Mouse (Mus musculus) limb, embryonic 10.5 days (tissue): ENCODE measurements around the gene Socs1. TPM values are rescaled to one million over a fixed set of nuclear protein-coding genes. Genes with fewer than 3 reads are reported as not detected.

Experiments used
- DNase-seq: peaks from one replicate; pipeline ENCODE4 v3.0.0-alpha.2; 2017; ENCODE audit warnings: low spot score
- H3K27ac ChIP-seq: fragments of 300-500 bp; sonication (generic); 2 replicates; pipeline ENCODE4 v1.5.1; 2016; ENCODE audit warnings: mild to moderate bottlenecking
- H3K27me3 ChIP-seq: fragments of 300-500 bp; sonication (generic); 2 replicates; pipeline ENCODE4 v1.6.1; 2016; ENCODE audit warnings: low read depth, mild to moderate bottlenecking; ENCODE audit not compliant: poor library complexity, severe bottlenecking
- H3K36me3 ChIP-seq: fragments of 300-500 bp; sonication (generic); 2 replicates; pipeline ENCODE4 v1.6.1; 2016; ENCODE audit warnings: mild to moderate bottlenecking, moderate library complexity
- H3K4me1 ChIP-seq: fragments of 300-500 bp; sonication (generic); 2 replicates; pipeline ENCODE4 v1.6.1; 2016
- H3K4me3 ChIP-seq: fragments of 300-500 bp; sonication (generic); 2 replicates; pipeline ENCODE4 v1.5.1; 2016; ENCODE audit warnings: mild to moderate bottlenecking, moderate library complexity
- H3K9me3 ChIP-seq: fragments of 300-500 bp; sonication (generic); replicated peaks from 2 replicates; pipeline ENCODE4 v1.6.1; 2016; ENCODE audit warnings: mild to moderate bottlenecking
- WGBS: fragments of 180-500 bp; shearing (Covaris S2); methylation state at CpG from one replicate; pipeline ENCODE4 v1.1.7; 2016; 5-methylcytosine and 5-hydroxymethylcytosine counted together
- polyA plus RNA-seq: library from polyadenylated mRNA; unstranded; fragments of >200 nt; fragmentation: Nextera tagmentation; extraction: Ambion mirVana; gene quantifications from 2 replicates; pipeline ENCODE4 v1.2.1, GENCODE M21; 2016

Socs1 gene
- polyA plus RNA-seq, 1 experiment from 2014 or later: 4.6 TPM

- WGBS: 4% methylated on average over 81 of the region's 81 CpGs
- H3K4me1 ChIP-seq: peaks cover 77% of the 10 kb centered on the region
- no peaks in the 10 kb centered on the region for H3K36me3 ChIP-seq
- H3K4me3 ChIP-seq: peak overlapping the region; percentile 75
- peak; percentile 63 for DNase-seq
- peaks cover 13% of the 10 kb centered on the region for H3K27me3 ChIP-seq
- H3K9me3 ChIP-seq: no peaks in the 10 kb centered on the region
- H3K27ac ChIP-seq: peak overlapping the region; percentile 94
These were observed 1.2 kb downstream of the Socs1 start for GRCm38 (mm10) chr16:10783883-10784792.

DNA sequence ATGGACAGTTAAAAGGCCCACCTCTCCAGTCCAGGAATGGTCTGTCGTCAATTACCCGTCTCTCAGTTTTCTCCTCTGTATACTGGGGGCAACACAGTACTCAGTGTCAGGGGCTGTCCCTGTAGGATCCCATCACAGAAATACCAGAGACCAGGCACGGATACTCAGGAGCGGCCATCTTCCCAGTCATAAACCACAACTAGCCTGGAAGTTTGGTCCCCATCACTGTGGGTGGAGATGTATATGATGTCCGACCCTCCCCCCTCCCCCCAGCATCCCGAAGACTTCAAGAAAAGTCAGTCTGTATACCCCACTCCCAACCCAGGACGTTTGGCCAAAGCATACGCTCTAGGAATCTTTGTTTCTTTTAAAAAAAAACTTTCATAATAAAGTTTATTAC lies 1.9 kb downstream of the Socs1 start:
- peaks cover 70% of the 10 kb centered on the region for H3K4me1 ChIP-seq

DNA sequence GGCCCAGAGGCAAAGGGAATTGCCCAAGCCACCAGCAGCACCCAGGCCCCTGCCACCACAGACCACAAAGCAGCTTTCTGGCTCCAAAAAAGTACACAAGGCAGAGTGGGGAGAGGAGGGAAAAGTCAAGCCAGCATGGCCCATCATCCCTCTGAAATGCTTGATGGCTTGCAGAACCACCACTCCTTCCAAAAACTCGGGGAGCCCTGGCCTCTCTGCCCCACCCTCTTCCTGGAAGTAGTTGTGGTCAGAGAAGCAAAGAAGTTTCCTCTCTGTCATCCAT lies 2.2 kb downstream of the Socs1 start:
- 52% methylated on average over 1 of the region's 1 CpGs for WGBS
- H3K4me3 ChIP-seq: no peak overlapping the region
- H3K27me3 ChIP-seq: peaks cover 13% of the 10 kb centered on the region
- H3K36me3 ChIP-seq: no peaks in the 10 kb centered on the region
- no peaks in the 10 kb centered on the region for H3K9me3 ChIP-seq
- peaks cover 67% of the 10 kb centered on the region for H3K4me1 ChIP-seq
- no peak for DNase-seq
- H3K27ac ChIP-seq: no peak overlapping the region

More for the DNA sequence above, 1.9 kb downstream of the Socs1 start:
- H3K36me3 ChIP-seq: no peaks in the 10 kb centered on the region
- peak overlapping the region; percentile 75; the same call in 1 of the 2 replicates for H3K4me3 ChIP-seq
- H3K27me3 ChIP-seq: peaks cover 13% of the 10 kb centered on the region
- WGBS: 61% methylated on average over 8 of the region's 8 CpGs
- no peaks in the 10 kb centered on the region for H3K9me3 ChIP-seq
- H3K27ac ChIP-seq: no peak overlapping the region
- DNase-seq: no peak

DNA sequence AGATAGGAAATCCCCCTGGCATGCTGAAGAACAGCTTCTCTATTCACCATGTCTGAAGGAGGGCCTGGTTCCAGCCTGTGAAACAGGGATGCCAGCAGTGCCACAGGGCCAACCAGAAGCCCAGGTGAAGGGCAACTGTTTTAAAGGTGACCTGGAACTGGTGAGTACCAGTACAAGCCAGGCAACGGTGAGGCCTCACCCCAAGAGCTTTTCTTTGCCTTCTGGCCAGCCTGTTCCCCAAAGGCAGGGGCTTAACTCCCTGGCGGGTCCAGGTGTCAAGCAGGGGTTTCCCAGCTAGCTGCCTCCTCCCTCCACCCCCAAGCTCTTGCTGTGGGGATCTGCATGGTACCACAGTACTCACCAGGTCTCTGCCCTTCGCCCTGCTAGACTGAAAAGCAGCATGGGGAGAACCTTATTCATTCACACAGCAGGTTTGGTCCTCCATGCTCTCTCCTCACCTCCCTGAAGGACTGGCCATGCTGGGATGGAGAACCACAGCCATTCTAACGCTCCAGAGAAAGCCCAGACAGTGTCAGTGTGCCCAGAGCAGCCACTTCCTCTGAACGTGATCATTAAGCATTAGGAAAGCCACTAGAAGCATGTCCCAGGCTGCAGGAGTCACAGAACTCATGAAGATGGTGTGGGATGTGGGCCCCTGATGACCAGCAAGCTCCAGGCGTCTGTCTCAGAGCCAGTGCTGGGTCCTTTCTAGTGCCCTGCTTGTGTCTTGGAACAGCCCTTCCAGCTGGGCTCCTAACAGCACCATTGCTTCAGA lies 2.8 kb downstream of the Socs1 start:
- DNase-seq: no peak
- H3K27me3 ChIP-seq: peaks cover 13% of the 10 kb centered on the region
- WGBS: 46% methylated on average over 6 of the region's 6 CpGs
- no peak overlapping the region for H3K4me3 ChIP-seq
- peak overlapping the region; percentile 42 for H3K27ac ChIP-seq
- no peaks in the 10 kb centered on the region for H3K9me3 ChIP-seq
- peaks cover 69% of the 10 kb centered on the region for H3K4me1 ChIP-seq
- H3K36me3 ChIP-seq: no peaks in the 10 kb centered on the region

DNA sequence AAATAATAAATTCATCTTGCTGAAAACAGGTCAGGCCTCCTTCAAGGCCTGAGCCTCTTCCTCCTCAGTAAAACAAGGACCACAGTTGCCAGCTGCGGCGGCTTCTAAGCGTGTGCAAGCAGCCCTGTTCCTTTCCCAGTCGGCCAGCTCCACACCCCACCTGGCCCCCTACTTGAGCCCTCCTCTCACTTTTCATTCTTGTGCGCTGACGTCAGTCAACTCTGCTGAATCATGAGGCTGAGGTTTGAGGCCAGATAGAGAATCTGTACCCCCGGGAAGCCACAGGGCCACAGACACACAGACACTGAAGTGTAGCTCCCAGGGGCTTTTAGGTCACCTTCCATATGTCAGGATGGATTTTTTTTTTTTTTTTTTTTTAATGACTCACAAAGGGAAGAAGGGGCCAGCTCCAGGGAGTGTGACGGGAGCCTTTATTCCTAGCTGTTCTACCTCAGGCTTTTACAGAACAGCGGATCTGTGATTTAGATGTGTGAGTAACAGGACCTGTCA lies 3.4 kb downstream of the Socs1 start:
- WGBS: 49% methylated on average over 9 of the region's 9 CpGs
- no peaks in the 10 kb centered on the region for H3K36me3 ChIP-seq
- no peak for DNase-seq
- no peaks in the 10 kb centered on the region for H3K9me3 ChIP-seq
- H3K27me3 ChIP-seq: peaks cover 13% of the 10 kb centered on the region
- peaks cover 65% of the 10 kb centered on the region for H3K4me1 ChIP-seq
- no peak overlapping the region for H3K4me3 ChIP-seq
- peak overlapping the region; percentile 42 for H3K27ac ChIP-seq

GRCm38 (mm10) chr16:10780631-10781120 lies 4.7 kb downstream of the Socs1 start:
- Histone ChIP-seq H3K9me3 (no peaks in the 10 kb centered on the region), H3K4me1 (peaks cover 53% of the 10 kb centered on the region), H3K36me3 (no peaks in the 10 kb centered on the region), H3K4me3 (no peak overlapping the region), H3K27ac (peak overlapping the region; percentile 50), H3K27me3 (peaks cover 13% of the 10 kb centered on the region)
- 83% methylated on average over 5 of the region's 5 CpGs for WGBS
- no peak for DNase-seq

DNA sequence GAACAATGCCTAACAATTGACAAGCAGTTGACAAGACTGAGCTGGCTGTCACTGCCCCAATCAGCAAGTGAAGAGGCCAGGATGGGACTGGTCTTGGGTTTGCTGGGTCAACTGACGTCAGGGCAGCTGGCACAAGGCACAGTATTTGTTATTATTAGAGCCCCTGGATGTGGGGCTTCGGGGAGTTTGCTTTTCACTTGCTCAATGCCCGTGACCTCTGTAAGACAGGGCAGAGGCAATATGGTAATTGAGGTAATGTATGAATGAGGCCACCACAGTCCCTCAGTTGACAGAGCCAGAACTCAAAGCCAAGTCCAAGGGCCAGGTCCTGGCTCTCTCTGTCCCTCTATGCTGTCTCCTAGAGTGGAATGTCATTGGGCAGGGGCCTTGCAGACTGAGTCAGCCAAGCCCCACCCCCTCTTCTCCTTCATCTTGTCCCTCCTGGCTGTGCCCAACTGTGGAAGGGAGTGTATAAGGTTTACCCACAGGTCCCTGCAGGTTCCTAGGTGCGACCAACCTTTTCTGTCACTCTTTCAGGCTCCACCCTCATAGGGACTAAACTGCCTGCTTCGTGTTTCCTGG lies 7.7 kb downstream of the Socs1 start:
- Histone ChIP-seq H3K4me1 (peaks cover 28% of the 10 kb centered on the region), H3K4me3 (no peak overlapping the region), H3K36me3 (no peaks in the 10 kb centered on the region), H3K27ac (no peak overlapping the region), H3K9me3 (no peaks in the 10 kb centered on the region), H3K27me3 (no peaks in the 10 kb centered on the region)
- DNase-seq: no peak
- 79% methylated on average over 5 of the region's 5 CpGs for WGBS

DNA sequence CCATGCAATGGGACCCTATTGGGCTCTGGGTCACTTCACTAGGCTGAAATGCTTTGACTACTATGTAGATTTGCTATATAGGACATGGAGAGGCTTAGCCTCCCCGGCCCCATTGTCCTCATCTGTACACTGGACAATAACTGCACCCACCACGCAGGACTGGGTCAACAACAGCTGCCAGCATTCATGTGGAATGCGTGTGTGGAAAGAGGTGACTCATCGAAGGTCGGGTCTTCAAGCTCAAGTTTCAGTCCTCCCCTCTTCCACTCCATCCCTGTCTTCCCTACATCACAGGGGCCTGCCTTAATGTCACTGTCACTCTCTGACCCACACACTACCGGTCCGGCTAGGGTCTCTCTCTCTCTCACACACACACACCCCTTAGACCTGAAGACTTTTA lies 9.0 kb downstream of the Socs1 start:
- no peaks in the 10 kb centered on the region for H3K36me3 ChIP-seq
- 65% methylated on average over 7 of the region's 7 CpGs for WGBS
- peaks cover 19% of the 10 kb centered on the region; the same call in 1 of the 2 replicates for H3K4me1 ChIP-seq
- no peak for DNase-seq
- H3K27ac ChIP-seq: no peak overlapping the region
- H3K27me3 ChIP-seq: no peaks in the 10 kb centered on the region
- no peak overlapping the region for H3K4me3 ChIP-seq
- no peaks in the 10 kb centered on the region for H3K9me3 ChIP-seq

DNA sequence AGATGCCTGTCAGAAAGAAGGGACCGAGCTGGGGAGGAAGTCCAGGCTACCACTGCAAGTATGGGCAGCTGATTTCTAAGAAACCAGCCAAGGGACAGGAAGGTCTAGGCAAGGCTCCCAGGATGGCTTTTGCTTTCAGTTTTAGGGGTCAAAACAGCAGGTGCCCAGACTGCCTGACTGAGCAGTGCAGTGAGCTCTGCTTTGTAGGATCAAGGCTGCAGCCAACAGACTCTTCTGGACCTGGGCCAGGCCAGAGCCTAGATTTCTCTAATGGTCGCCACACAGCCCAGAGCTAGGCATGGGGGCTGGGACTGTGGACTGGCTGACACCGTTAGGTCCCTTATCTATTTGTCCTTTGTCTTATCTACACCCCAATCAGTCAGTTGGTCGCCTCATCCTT lies 10.6 kb downstream of the Socs1 start:
- H3K4me1 ChIP-seq: peaks cover 16% of the 10 kb centered on the region
- no peak overlapping the region for H3K27ac ChIP-seq
- 63% methylated on average over 4 of the region's 4 CpGs for WGBS
- no peaks in the 10 kb centered on the region for H3K36me3 ChIP-seq
- H3K9me3 ChIP-seq: no peaks in the 10 kb centered on the region
- H3K27me3 ChIP-seq: no peaks in the 10 kb centered on the region
- no peak for DNase-seq
- H3K4me3 ChIP-seq: no peak overlapping the region

GRCm38 (mm10) chr16:10773543-10773942 lies 11.8 kb downstream of the Socs1 start:
- Histone ChIP-seq H3K27me3 (0 out of 2 replicates have a peak, but pooled peaks cover 5% of the 10 kb centered on the region), H3K4me1 (peaks cover 28% of the 10 kb centered on the region), H3K36me3 (no peaks in the 10 kb centered on the region), H3K27ac (no peak overlapping the region), H3K9me3 (no peaks in the 10 kb centered on the region), H3K4me3 (no peak overlapping the region)
- DNase-seq: no peak
- 88% methylated on average over 8 of the region's 8 CpGs for WGBS

DNA sequence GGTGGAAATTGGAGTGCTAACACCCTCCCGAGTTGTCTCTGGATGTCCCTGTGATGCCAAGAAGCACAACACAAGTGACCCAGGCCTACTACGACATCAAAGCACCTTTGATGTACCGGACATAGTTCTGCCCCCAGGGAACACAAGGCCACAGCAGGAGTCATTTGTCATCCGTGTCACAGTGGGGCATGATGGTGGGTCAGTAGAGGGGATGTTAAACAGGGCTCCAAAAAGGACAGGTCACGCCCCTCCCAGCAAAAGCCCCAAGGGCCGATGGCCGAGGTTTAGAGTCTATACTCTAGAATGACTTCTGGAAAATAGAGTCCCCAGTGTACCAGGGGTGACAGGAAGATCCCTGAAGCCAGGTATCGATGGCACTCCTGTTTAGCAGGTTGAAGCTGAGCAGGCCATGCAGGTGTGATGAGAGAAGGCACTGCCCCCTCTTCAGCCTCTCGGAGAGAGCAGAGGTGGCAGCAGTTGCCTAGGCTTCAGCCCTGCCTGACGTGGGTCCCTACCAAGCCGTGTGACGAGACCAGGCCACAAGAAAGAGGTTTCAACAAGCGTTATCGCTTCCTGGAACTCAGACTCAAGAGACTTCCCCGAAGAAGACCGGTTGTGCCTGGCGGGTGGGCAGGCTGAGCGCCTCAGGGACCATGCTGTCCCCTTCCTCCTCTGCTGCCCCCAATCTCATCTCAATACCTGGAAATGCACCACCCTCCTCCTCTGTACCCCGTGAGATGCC lies 13.4 kb downstream of the Socs1 start:
- Histone ChIP-seq H3K9me3 (no peaks in the 10 kb centered on the region), H3K4me1 (peaks cover 26% of the 10 kb centered on the region), H3K4me3 (no peak overlapping the region), H3K27ac (no peak overlapping the region), H3K36me3 (no peaks in the 10 kb centered on the region), H3K27me3 (0 out of 2 replicates have a peak, but pooled peaks cover 6% of the 10 kb centered on the region)
- no peak for DNase-seq
- WGBS: 42% methylated on average over 19 of the region's 19 CpGs
